Comparison of ENCODE assay signal across 14 mouse cellular contexts in the genomic region with DNA sequence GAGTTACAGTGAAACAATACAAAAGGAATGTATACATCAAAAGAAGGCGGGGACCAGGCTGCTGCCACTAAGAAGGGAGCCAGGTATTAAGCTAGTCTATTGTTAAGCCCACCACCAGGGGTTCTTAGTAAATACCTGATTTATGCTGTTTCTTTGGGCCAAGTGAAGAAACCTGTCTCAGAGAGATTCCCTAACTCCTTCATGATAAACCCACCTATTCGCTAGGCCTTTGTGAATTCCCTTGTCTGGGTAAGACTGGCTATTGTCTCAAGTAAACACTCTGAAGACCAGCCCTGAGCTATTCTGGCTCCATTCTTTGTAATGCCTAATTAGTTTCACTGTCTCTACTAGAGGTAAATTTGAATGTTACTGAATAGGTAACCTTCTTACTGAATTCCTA. TPM values are rescaled to one million over a fixed set of nuclear protein-coding genes. Genes with fewer than 3 reads are reported as not detected.
"Had no signal": no experiment of that assay in that cellular context is flagged by ENCODE, and none has a peak within 500 bp of the region (broad histone marks: within the 10 kb centered on the region; RNA-seq: fewer than 3 reads in every experiment).

No protein-coding gene starts in this region.

RNA-seq across cellular contexts. Expression of gene Cyp4a29, which starts 9.0 kb away (rescaled TPM):
- total RNA-seq: common myeloid progenitor, adult 5-6 weeks; forebrain, postnatal 0 days; gastrocnemius, adult 18-20 months; gastrocnemius, adult 2 months; gastrocnemius, adult 8-10 months; gastrocnemius, postnatal 10 days; gastrocnemius, postnatal 14 days; gastrocnemius, postnatal 25 days; gastrocnemius, postnatal 36 days; gastrocnemius, postnatal 4 days; granulocyte monocyte progenitor cell, adult 5-6 weeks; heart, adult 18-20 months; heart, adult 2 months; heart, adult 8-10 months had no signal
